8 mouse cellular contexts compared by ENCODE assay signal in the genomic region with DNA sequence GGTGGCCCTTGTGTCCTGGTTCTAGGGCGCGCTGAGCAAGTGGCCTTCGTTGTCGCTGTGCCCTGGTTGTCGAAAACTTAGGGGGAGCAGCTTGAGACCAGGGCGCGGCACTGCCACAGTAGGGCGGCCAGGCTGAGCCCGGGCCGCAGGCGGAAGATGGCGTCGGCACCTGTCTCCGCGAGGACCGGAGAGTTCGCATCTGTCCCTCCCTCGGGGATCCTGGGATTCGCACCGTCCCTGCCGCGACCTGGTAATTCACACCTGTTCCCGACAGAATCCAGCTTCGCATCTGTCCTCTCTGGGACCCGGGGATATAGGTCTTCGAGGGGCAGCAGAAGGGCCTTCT. TPM values are rescaled to one million over a fixed set of nuclear protein-coding genes. Genes with fewer than 3 reads are reported as not detected.
DNase-seq lines count a peak whose midpoint lies in the region; ATAC-seq and TF ChIP-seq lines count a peak whose summit lies in the region.

No protein-coding gene starts in this region.

- peak overlapping the region; percentile 88 for H3K9ac ChIP-seq in heart, embryonic 13.5 days
- H3K9ac ChIP-seq in heart, embryonic 16.5 days (ENCODE audit: low read length), result peak overlapping the region; percentile 88
- H3K9ac ChIP-seq in liver, postnatal 0 days (replicated peaks), result peak overlapping the region; percentile 61

- no peak for TF ChIP-seq EP300 in liver, postnatal 0 days (IDR thresholded peaks at IDR 0.05; ENCODE audit: low read depth)

- 0 out of 2 replicates have a peak, but pooled peaks cover 8% of the 10 kb centered on the region for H3K27me3 ChIP-seq in heart, embryonic 13.5 days (replicated peaks)
- peaks cover 76% of the 10 kb centered on the region for H3K27me3 ChIP-seq in G1E (ENCODE audit: insufficient read depth, low read length)
- no peaks in the 10 kb centered on the region for H3K27me3 ChIP-seq in heart, embryonic 16.5 days (ENCODE audit: control insufficient read depth, insufficient read depth, low read length)
- H3K27me3 ChIP-seq in liver, postnatal 0 days (ENCODE audit: insufficient read depth, low read length), result peaks cover 45% of the 10 kb centered on the region

- H3K4me1 ChIP-seq in heart, embryonic 13.5 days, result peaks cover 90% of the 10 kb centered on the region
- peaks cover 10% of the 10 kb centered on the region for H3K4me1 ChIP-seq in G1E (ENCODE audit: insufficient read depth, low read depth, low read length)
- peaks cover 78% of the 10 kb centered on the region for H3K4me1 ChIP-seq in heart, embryonic 16.5 days (ENCODE audit: control insufficient read depth, insufficient read depth, low read length)
- H3K4me1 ChIP-seq in liver, postnatal 0 days (ENCODE audit: insufficient read depth), result peaks cover 39% of the 10 kb centered on the region

- H3K4me2 ChIP-seq in heart, embryonic 13.5 days, result peak overlapping the region; percentile 81
- H3K4me2 ChIP-seq in heart, embryonic 16.5 days (ENCODE audit: low read depth, low read length), result peak overlapping the region; percentile 93
- H3K4me2 ChIP-seq in liver, postnatal 0 days (ENCODE audit: low read depth, low read length), result peak overlapping the region; percentile 89

- H3K4me3 ChIP-seq in heart, embryonic 13.5 days, result peak overlapping the region; percentile 76
- H3K4me3 ChIP-seq in G1E (ENCODE audit: low read depth, low read length), result peak overlapping the region; percentile 45; the same call in 1 of the 2 replicates
- peak overlapping the region; percentile 85 for H3K4me3 ChIP-seq in heart, embryonic 16.5 days (ENCODE audit: low read length)
- H3K4me3 ChIP-seq in liver, postnatal 0 days (ENCODE audit: low read depth, low read length), result peak overlapping the region; percentile 59

- no peaks in the 10 kb centered on the region for H3K9me3 ChIP-seq in heart, embryonic 13.5 days
- 0 out of 2 replicates have a peak, but pooled peaks cover 4% of the 10 kb centered on the region for H3K9me3 ChIP-seq in G1E (replicated peaks)
- no peaks in the 10 kb centered on the region for H3K9me3 ChIP-seq in heart, embryonic 16.5 days (replicated peaks; ENCODE audit: control insufficient read depth, low read length)
- H3K9me3 ChIP-seq in liver, postnatal 0 days (ENCODE audit: low read length), result no peaks in the 10 kb centered on the region

- DNase-seq in heart, postnatal 25 days (ENCODE audit: low spot score), result no peak
- DNase-seq in G1E (ENCODE audit: low spot score), result no peak
- DNase-seq in liver, postnatal 0 days, result no peak
- DNase-seq in ovary, postnatal 10 days (ENCODE audit: low spot score), result no peak
- no peak for DNase-seq in frontal cortex, postnatal 25 days (ENCODE audit: low spot score in 2 of 2)
- DNase-seq in frontal cortex, postnatal 36 days (ENCODE audit: low spot score in 2 of 2), result no peak

- H3K36me3 ChIP-seq in heart, embryonic 13.5 days, result peaks cover 17% of the 10 kb centered on the region
- H3K36me3 ChIP-seq in G1E (replicated peaks), result no peaks in the 10 kb centered on the region
- H3K36me3 ChIP-seq in heart, embryonic 16.5 days (ENCODE audit: control insufficient read depth, insufficient read depth), result 0 out of 2 replicates have a peak, but pooled peaks cover 1% of the 10 kb centered on the region
- no peaks in the 10 kb centered on the region for H3K36me3 ChIP-seq in liver, postnatal 0 days (replicated peaks; ENCODE audit: insufficient read depth, low read length)

- peak overlapping the region; percentile 33 for H3K27ac ChIP-seq in heart, embryonic 13.5 days (replicated peaks)
- peak overlapping the region; percentile 68 for H3K27ac ChIP-seq in heart, embryonic 16.5 days (ENCODE audit: low read length)
- no peak overlapping the region for H3K27ac ChIP-seq in liver, postnatal 0 days (ENCODE audit: low read depth)

- intact Hi-C loops in heart, postnatal 25 days (cut with DNase I), result no loop called here

- no peak for TF ChIP-seq CTCF in G1E (IDR thresholded peaks at IDR 0.05; ENCODE audit: low read depth, low read length)
- no peak for TF ChIP-seq CTCF in liver, postnatal 0 days (IDR thresholded peaks at IDR 0.05; ENCODE audit: low read depth)

- 2% methylated on average over 26 of the region's 26 CpGs for WGBS in heart, embryonic 13.5 days
- WGBS in heart, embryonic 16.5 days, result 1% methylated on average over 26 of the region's 26 CpGs
- WGBS in liver, postnatal 0 days (ENCODE audit: insufficient replicate concordance), result 3% methylated on average over 25 of the region's 26 CpGs

- ATAC-seq in heart, embryonic 13.5 days (ENCODE audit: extremely low read depth, insufficient number of reproducible peaks, low FRiP score, low TSS enrichment), result no peak
- ATAC-seq in G1E (ENCODE audit: extremely low read depth, insufficient number of reproducible peaks, low FRiP score, poor library complexity, severe bottlenecking), result no peak
- ATAC-seq in heart, embryonic 16.5 days (replicated peaks; ENCODE audit: extremely low read depth, insufficient read depth, low FRiP score), result no peak
- peak; percentile 18; the same call in 1 of the 2 replicates for ATAC-seq in liver, postnatal 0 days

RNA-seq across cellular contexts. Expression of a gene that starts 0.4 kb away (rescaled TPM):
- 31.2 and 31.8 TPM in 2 replicates for polyA plus RNA-seq in heart, embryonic 13.5 days (2015; fragmentation: Nextera tagmentation; extraction: Ambion mirVana)
- 10 to 100 TPM in 1 of 2 experiments, 1 to 10 TPM in 1; 9.3 to 11.8 TPM for total RNA-seq in heart, postnatal 25 days (2021)
- total RNA-seq in G1E (2014; fragmentation: Nextera tagmentation), result not detected in 2 replicates
- not detected in 2 replicates for total RNA-seq in G1E (2017)
- polyA plus RNA-seq in G1E (2012), result not detected in 2 replicates
- 22.9 TPM in 2 replicates for polyA plus RNA-seq in heart, embryonic 16.5 days (2015; fragmentation: Nextera tagmentation; extraction: Ambion mirVana)
- 6.2 and 6.4 TPM in 2 replicates for polyA plus RNA-seq in liver, postnatal 0 days (2015; fragmentation: Nextera tagmentation; extraction: Ambion mirVana)

RNA-seq across cellular contexts. Expression of a gene that starts 16.4 kb away (rescaled TPM):
- 21.5 and 22.1 TPM in 2 replicates for polyA plus RNA-seq in heart, embryonic 13.5 days (2015; fragmentation: Nextera tagmentation; extraction: Ambion mirVana)
- total RNA-seq in heart, postnatal 25 days (2021), result 10 to 100 TPM; 49.0 to 53.0 TPM
- total RNA-seq in G1E (2014; fragmentation: Nextera tagmentation), result 12.3 and 15.7 TPM in 2 replicates
- 5.6 and 6.5 TPM in 2 replicates for total RNA-seq in G1E (2017)
- 2.0 and 2.3 TPM in 2 replicates for polyA plus RNA-seq in G1E (2012)
- 23.9 and 24.1 TPM in 2 replicates for polyA plus RNA-seq in heart, embryonic 16.5 days (2015; fragmentation: Nextera tagmentation; extraction: Ambion mirVana)
- polyA plus RNA-seq in liver, postnatal 0 days (2015; fragmentation: Nextera tagmentation; extraction: Ambion mirVana), result 2.7 and 3.2 TPM in 2 replicates

RNA-seq across cellular contexts. Expression of a gene that starts 36.3 kb away (rescaled TPM):
- 139 and 150 TPM in 2 replicates for polyA plus RNA-seq in heart, embryonic 13.5 days (2015; fragmentation: Nextera tagmentation; extraction: Ambion mirVana)
- total RNA-seq in heart, postnatal 25 days (2021), result 10 to 100 TPM; 61.7 to 65.1 TPM
- total RNA-seq in G1E (2014; fragmentation: Nextera tagmentation) (13.5 and 31.8 TPM in 2 replicates), G1E (2017) (50.5 and 63.3 TPM in 2 replicates)
- 108 and 114 TPM in 2 replicates for polyA plus RNA-seq in G1E (2012)
- 182 and 185 TPM in 2 replicates for polyA plus RNA-seq in heart, embryonic 16.5 days (2015; fragmentation: Nextera tagmentation; extraction: Ambion mirVana)
- polyA plus RNA-seq in liver, postnatal 0 days (2015; fragmentation: Nextera tagmentation; extraction: Ambion mirVana), result 168 and 183 TPM in 2 replicates

RNA-seq across cellular contexts. Expression of a gene that starts 36.5 kb away (rescaled TPM):
- 29.6 and 32.6 TPM in 2 replicates for polyA plus RNA-seq in heart, embryonic 13.5 days (2015; fragmentation: Nextera tagmentation; extraction: Ambion mirVana)
- 10 to 100 TPM; 36.6 to 39.6 TPM for total RNA-seq in heart, postnatal 25 days (2021)
- total RNA-seq in G1E (2014; fragmentation: Nextera tagmentation) (8.5 and 17.7 TPM in 2 replicates), G1E (2017) (13.4 and 14.0 TPM in 2 replicates)
- polyA plus RNA-seq in G1E (2012), result 17.1 and 20.2 TPM in 2 replicates
- polyA plus RNA-seq in heart, embryonic 16.5 days (2015; fragmentation: Nextera tagmentation; extraction: Ambion mirVana), result 32.9 and 34.6 TPM in 2 replicates
- 20.0 and 20.5 TPM in 2 replicates for polyA plus RNA-seq in liver, postnatal 0 days (2015; fragmentation: Nextera tagmentation; extraction: Ambion mirVana)
